Mouse (Mus musculus): ENCODE measurements at regions not wholly inside any gene's neighbourhood (a gene's known extent, or its start where the extent isn't known, plus 50 kb on each side); places are given as distances from the start of the nearest gene placed in this dataset.

DNA sequence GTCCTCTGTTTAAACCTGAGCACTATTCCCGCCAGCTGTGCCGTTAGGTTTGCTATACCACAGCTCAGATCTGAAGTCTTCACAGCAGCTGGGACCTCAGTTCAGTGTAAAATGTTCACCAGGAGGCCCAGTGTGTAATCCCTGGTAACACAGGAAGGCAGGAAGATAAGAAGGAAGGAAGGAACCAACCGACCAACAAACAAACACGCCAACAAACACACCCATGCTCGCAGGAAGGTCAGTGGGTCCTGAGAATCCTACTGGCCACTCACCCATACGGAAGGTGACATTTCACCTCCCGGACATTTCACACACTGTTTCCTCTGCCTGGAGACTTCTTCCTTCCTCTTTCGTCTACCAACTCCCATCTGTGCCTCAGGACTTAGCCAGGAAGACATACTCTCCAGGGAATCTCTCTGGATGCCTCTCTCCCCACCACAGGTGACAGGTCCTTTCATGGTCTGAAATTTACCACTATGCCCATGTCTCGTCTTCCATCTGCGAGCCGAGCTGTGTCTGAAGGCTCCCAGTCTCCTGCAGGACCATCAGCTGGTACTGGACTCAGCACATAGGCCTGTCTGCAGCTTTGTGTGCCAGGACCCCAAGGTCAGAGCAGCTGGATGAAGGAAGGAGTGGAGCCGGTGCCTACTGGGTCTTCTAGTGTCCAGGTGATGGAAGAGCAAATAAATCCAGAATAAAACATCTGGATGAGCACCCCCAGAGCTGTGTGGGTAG, 61.1 kb upstream of the Xpa start:
- 0 out of 2 replicates have a peak, but pooled peaks have one; percentile 14 for ATAC-seq (replicated peaks; ENCODE audit: poor library complexity)

GRCm38 (mm10) chr4:46258774-46259173, 62.7 kb upstream of the Xpa start:
- no peak for ATAC-seq (replicated peaks; ENCODE audit: poor library complexity)

- ATAC-seq (replicated peaks; ENCODE audit: poor library complexity), result no peak
Measured at GRCm38 (mm10) chr4:46268564-46269247, 72.6 kb upstream of the Xpa start.

DNA sequence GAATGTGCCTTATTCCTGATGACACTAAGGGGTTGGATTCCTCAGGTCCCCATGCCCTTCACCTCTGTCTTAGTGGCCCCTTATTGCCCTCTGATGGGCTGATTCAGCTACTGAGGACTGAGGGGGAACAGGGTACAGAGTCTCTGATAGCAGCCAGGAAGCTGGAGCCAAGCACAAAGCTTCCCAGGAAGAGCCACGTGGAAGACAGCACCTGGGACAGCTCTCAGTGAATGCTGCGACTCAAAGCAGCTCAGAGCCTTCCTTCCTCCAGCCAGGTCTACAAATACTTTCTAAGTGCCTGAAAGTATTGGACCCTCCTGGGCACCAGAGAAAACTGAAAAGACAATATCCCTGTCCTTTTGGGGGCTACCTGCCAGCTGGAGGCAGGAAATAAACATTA, 72.3 kb upstream of the Foxe1 start:
- no peak for ATAC-seq (replicated peaks; ENCODE audit: poor library complexity)

DNA sequence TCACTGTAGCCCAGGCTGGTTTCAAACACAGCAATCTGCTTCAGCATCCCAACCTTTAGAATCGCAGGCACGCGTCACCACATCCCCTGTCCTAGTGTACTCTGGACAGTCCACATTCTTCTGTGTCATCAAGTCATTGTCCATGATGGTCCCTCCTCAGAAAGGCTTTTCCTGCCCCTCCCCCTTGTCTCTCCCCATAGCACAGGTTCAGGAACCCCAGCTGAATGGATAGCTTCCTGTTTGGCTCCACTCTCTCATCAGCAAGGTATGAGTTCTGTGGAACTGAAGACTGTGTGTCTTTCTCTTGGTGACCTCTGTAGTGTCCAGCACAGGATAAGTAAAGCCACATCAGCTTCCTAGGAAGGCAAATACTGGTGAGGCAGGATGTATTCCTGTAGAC, 67.6 kb upstream of the Foxe1 start:
- ATAC-seq (replicated peaks; ENCODE audit: poor library complexity), result no peak

DNA sequence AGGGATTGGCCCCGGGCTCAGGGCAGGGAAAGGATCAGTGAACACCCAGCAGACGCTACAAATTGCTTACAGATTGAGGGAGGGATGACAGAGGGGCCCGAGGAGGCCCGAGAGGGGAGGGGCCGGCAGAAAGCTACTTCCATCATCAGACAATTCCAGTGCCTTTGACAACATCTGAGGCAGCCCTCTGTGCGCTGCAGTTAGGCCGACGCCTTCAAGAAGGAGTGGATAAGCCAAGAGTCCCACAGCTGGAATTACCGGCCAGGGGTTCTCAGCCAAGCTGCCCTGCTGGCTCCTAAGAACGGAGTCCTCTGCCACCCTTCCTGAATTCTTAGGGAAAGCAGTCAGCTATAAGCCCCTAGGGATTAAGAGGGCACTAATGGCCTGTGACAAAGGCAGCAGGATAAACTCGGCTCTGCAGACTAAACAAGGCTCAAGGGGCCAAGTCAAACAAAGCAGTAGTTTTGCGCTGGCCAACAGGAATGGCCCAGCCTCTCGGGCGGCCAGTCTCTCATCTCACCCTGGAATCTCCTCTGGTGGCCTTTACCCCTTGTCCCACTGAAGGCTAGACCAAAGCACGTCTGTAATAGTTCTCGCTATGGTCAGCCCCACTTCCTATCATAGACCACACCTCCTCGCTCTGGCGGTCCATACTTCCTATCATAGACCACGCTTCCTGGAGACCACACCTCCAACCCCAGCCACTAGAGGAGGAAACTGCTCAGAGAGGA, 66.4 kb upstream of the Foxe1 start:
- peak; percentile 29; the same call in 1 of the 2 replicates for ATAC-seq (replicated peaks; ENCODE audit: poor library complexity)

DNA sequence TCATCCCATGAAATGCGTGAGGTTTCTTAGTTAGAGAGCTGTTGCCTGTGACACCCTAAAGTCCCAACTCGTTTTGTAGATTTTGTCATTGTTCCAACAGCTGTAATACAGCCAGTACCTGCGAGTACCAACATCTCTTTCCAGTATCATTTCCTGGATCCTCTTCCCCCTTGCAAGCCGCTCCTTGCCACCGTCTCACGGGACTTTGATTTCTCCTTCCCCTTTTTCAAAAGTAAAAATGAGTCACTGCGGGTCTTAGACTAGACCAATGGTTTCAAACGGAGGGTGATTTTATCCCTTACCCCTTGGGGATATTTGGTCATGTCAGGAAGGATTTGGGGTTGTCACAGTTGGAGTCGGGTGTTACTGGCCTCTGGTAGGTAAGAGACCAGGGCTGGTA, 56.5 kb upstream of the Foxe1 start:
- no peak for ATAC-seq (replicated peaks; ENCODE audit: poor library complexity)

DNA sequence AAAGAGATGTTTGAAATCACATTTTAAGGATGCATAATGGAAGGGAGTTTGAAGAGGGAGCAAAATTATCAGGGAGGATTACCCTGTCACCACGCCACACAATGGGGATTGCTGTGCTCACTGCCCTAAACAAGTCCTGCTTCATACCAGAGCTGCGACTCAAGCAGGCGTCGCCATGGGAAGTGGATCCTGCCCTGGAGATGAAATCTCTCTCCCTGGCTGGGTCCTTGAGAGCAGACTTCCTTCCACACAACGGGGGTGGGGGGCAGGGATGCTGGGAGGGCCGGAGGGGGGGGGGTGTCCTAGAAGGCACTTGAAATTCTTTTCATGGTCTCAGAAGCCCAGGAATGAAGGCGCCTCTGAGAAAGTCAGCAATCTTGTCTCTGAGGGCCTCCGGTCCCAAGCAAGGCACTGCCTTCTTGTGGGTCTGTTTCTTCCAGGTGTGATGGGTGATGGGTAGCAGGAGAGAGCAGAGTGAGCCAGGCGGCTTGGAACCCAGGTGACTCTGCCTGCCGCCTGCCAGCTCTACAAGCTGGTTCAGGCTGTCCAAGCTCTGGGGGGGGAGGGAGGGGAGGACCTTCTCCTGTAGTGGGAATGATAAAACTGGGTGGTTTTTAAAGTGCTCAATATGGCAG, 51.7 kb upstream of the Foxe1 start:
- no peak for ATAC-seq (replicated peaks; ENCODE audit: poor library complexity)
